Mouse (Mus musculus) E14TG2a.4 (cell line): Measurements from ENCODE around the gene Serinc5.

Experiments
- CTCF ChIP-seq: conservative IDR thresholded peaks from 2 replicates; pipeline ENCODE4 v1.5.1; 2014; ENCODE audit warnings: low read length
- NANOG ChIP-seq: IDR thresholded peaks from 2 replicates; pipeline ENCODE4 v1.6.1; 2014; ENCODE audit warnings: borderline replicate concordance, low read length, mixed read lengths
- POU5F1 ChIP-seq: IDR thresholded peaks from 2 replicates; pipeline ENCODE4 v1.6.1; 2014; ENCODE audit warnings: low read length, borderline replicate concordance

GRCm38 (mm10) chr13:92647695-92648094 is 36.8 kb downstream of the Serinc5 start:
- TF ChIP-seq CTCF (no peak), POU5F1 (no peak), NANOG (no peak)
